Mouse (Mus musculus): ENCODE measurements around the gene Coa7. TPM values are rescaled to one million over a fixed set of nuclear protein-coding genes. Genes with fewer than 3 reads are reported as not detected.
A peak's percentile ranks its signal among the peaks of the same experiment; 100 is the strongest.
"Not testable (repeated sequence)": the region's sequence is repeated elsewhere in the genome, so short reads cannot be mapped to it uniquely, and the experiment has no call there.

Gene Coa7
- polyA plus RNA-seq, 1 experiment: 24.2 TPM

GRCm38 (mm10) chr4:108338811-108339210 is 10.9 kb downstream of the Coa7 start:
- TF ChIP-seq CTCF (IDR thresholded peaks at IDR 0.05; ENCODE audit: borderline replicate concordance, insufficient read depth, low read length): no peak
- no peak for TF ChIP-seq POLR2A (IDR thresholded peaks at IDR 0.05; ENCODE audit: low read depth, low read length)
- H3K4me1 ChIP-seq (ENCODE audit: control insufficient read depth, insufficient read depth, low read length): no peaks in the 10 kb centered on the region
- no peak overlapping the region for H3K27ac ChIP-seq (ENCODE audit: insufficient read depth, low read length)
- no peak overlapping the region for H3K4me3 ChIP-seq (ENCODE audit: insufficient read depth, low read length)

DNA sequence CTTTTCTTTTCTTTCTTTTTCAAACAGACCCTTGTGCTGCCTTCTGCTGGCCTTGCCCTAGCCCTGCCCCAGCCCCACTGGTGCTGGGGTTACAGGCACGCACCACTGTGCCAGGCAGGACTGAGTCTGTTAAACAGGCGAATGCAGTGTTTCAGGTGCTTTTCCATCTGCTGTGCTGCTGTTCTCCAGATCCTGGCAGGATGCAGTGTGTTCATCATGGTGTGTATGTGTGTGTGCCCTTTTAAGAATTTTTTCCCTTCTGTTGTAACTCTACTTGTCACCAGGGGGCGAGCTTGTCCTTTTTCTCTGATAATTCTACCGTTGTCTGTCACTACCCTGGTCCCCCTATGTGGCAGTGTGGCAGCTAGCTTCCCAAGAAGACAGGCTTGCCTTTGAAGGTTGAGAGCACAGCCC is 11.3 kb downstream of the Coa7 start:
- TF ChIP-seq POLR2A (IDR thresholded peaks at IDR 0.05; ENCODE audit: low read depth, low read length): no peak
- TF ChIP-seq CTCF (IDR thresholded peaks at IDR 0.05; ENCODE audit: borderline replicate concordance, insufficient read depth, low read length): no peak
- no peak overlapping the region for H3K4me3 ChIP-seq (ENCODE audit: insufficient read depth, low read length)

GRCm38 (mm10) chr4:108344631-108345083 is 16.7 kb downstream of the Coa7 start:
- Histone ChIP-seq H3K27ac (ENCODE audit: insufficient read depth, low read length) (no peak overlapping the region), H3K4me1 (ENCODE audit: control insufficient read depth, insufficient read depth, low read length) (peaks cover 11% of the 10 kb centered on the region; the same call in 1 of the 2 replicates), H3K4me3 (ENCODE audit: insufficient read depth, low read length) (no peak overlapping the region)
- no peak for TF ChIP-seq CTCF (IDR thresholded peaks at IDR 0.05; ENCODE audit: borderline replicate concordance, insufficient read depth, low read length)
- no peak for TF ChIP-seq POLR2A (IDR thresholded peaks at IDR 0.05; ENCODE audit: low read depth, low read length)

More for the DNA sequence above, 11.3 kb downstream of the Coa7 start:
- Histone ChIP-seq H3K4me1 (ENCODE audit: control insufficient read depth, insufficient read depth, low read length) (no peaks in the 10 kb centered on the region), H3K27ac (ENCODE audit: insufficient read depth, low read length) (no peak overlapping the region)

DNA sequence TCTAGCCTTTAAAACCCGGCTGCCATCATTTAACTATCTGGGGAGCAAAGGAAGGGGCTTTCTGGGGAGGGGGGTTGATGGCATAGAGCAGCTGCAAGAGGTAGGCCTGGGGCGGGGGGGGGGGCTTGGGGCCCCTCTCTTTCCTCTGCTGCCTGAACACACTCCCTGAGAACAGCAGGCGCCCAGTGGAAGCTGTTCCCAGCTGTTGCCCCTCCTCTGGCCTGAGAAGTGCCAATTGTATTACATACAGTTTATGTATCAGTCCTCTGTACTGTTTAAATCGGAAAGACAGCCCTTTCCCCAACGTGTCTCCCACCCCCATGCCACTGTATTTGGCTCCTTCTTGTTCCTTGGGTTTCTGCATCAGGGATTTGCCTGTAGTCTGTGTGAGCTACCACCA is 17.9 kb downstream of the Coa7 start:
- no peak overlapping the region for H3K27ac ChIP-seq (ENCODE audit: insufficient read depth, low read length)
- TF ChIP-seq CTCF (IDR thresholded peaks at IDR 0.05; ENCODE audit: borderline replicate concordance, insufficient read depth, low read length) (no peak), POLR2A (IDR thresholded peaks at IDR 0.05; ENCODE audit: low read depth, low read length) (no peak)
- peaks cover 14% of the 10 kb centered on the region; the same call in 1 of the 2 replicates for H3K4me1 ChIP-seq (ENCODE audit: control insufficient read depth, insufficient read depth, low read length)
- H3K4me3 ChIP-seq (ENCODE audit: insufficient read depth, low read length): no peak overlapping the region

DNA sequence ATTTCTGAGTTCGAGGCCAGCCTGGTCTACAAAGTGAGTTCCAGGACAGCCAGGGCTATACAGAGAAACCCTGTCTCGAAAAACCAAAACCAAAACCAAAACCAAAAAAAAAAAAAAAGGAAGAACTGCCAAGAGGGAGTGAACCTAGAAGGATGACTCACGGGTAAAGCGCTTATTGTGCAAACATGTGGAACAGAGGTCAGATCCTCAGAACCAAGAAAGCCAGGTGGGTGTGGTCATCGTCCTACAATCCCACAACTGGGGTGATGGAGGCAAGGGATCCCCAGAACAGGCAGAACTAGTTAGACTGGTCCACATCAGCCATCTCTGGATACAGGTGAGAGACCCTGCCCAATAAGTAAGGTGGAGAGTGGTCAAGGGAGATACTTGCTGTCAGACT is 19.2 kb downstream of the Coa7 start:
- no peak for TF ChIP-seq CTCF (IDR thresholded peaks at IDR 0.05; ENCODE audit: borderline replicate concordance, insufficient read depth, low read length)
- TF ChIP-seq POLR2A (IDR thresholded peaks at IDR 0.05; ENCODE audit: low read depth, low read length): no peak
- Histone ChIP-seq H3K27ac (ENCODE audit: insufficient read depth, low read length) (no peak overlapping the region), H3K4me1 (ENCODE audit: control insufficient read depth, insufficient read depth, low read length) (peaks cover 14% of the 10 kb centered on the region; the same call in 1 of the 2 replicates), H3K4me3 (ENCODE audit: insufficient read depth, low read length) (no peak overlapping the region)

GRCm38 (mm10) chr4:108348256-108348875 is 20.4 kb downstream of the Coa7 start:
- no peak overlapping the region for H3K27ac ChIP-seq (ENCODE audit: insufficient read depth, low read length)
- no peak overlapping the region for H3K4me3 ChIP-seq (ENCODE audit: insufficient read depth, low read length)
- TF ChIP-seq CTCF (IDR thresholded peaks at IDR 0.05; ENCODE audit: borderline replicate concordance, insufficient read depth, low read length) (no peak), POLR2A (IDR thresholded peaks at IDR 0.05; ENCODE audit: low read depth, low read length) (no peak)
- H3K4me1 ChIP-seq (ENCODE audit: control insufficient read depth, insufficient read depth, low read length): peaks cover 14% of the 10 kb centered on the region; the same call in 1 of the 2 replicates

DNA sequence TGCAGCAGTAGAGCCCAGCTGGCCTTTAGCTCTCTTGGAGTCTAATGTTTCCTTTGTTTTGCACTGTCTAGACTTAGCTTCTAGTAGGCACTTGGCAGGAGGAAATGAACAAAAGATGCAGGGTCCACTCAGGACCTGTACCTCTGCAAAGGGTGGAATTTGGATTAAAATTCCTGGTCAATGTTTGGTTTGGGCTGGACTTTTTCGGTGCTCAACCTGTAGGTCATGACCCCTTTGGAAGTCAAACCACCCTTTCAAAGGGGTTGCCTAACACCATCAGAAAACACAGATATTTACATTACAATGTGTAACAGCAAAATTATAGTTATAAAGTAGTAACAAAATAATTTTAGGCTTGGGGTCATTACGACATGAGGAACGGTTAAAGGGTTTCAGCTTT is 21.1 kb downstream of the Coa7 start:
- Histone ChIP-seq H3K27ac (ENCODE audit: insufficient read depth, low read length) (no peak overlapping the region), H3K4me1 (ENCODE audit: control insufficient read depth, insufficient read depth, low read length) (peaks cover 14% of the 10 kb centered on the region; the same call in 1 of the 2 replicates), H3K4me3 (ENCODE audit: insufficient read depth, low read length) (no peak overlapping the region)
- TF ChIP-seq CTCF (IDR thresholded peaks at IDR 0.05; ENCODE audit: borderline replicate concordance, insufficient read depth, low read length) (no peak), POLR2A (IDR thresholded peaks at IDR 0.05; ENCODE audit: low read depth, low read length) (no peak)

GRCm38 (mm10) chr4:108349836-108350547 is 22.1 kb downstream of the Coa7 start:
- Histone ChIP-seq H3K4me3 (ENCODE audit: insufficient read depth, low read length) (no peak overlapping the region), H3K27ac (ENCODE audit: insufficient read depth, low read length) (no peak overlapping the region), H3K4me1 (ENCODE audit: control insufficient read depth, insufficient read depth, low read length) (peaks cover 14% of the 10 kb centered on the region; the same call in 1 of the 2 replicates)
- TF ChIP-seq CTCF (IDR thresholded peaks at IDR 0.05; ENCODE audit: borderline replicate concordance, insufficient read depth, low read length) (no peak), POLR2A (IDR thresholded peaks at IDR 0.05; ENCODE audit: low read depth, low read length) (no peak)

GRCm38 (mm10) chr4:108350819-108351218 is 22.9 kb downstream of the Coa7 start:
- TF ChIP-seq CTCF (IDR thresholded peaks at IDR 0.05; ENCODE audit: borderline replicate concordance, insufficient read depth, low read length) (no peak), POLR2A (IDR thresholded peaks at IDR 0.05; ENCODE audit: low read depth, low read length) (no peak)
- Histone ChIP-seq H3K4me1 (ENCODE audit: control insufficient read depth, insufficient read depth, low read length) (peaks cover 14% of the 10 kb centered on the region; the same call in 1 of the 2 replicates), H3K27ac (ENCODE audit: insufficient read depth, low read length) (peak overlapping the region; percentile 19; the same call in 1 of the 2 replicates), H3K4me3 (ENCODE audit: insufficient read depth, low read length) (no peak overlapping the region)

DNA sequence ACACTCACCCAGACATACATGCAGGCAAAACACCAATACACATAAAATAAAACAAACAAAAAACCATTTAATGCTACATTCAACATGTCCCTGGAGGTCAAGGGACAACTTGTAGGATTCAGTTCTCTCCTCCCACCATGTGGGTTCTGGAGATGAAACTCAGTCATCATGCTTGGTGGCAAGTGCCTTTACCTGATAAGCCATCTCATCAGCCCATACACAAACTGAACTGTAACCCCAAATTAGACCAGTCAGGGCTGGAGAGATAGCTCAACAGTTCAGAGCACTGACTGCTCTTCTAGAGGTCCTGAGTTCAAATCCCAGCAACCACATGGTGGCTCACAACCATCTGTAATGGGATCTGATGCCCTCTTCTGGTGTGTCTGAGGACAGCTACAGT is 25.7 kb downstream of the Coa7 start:
- not testable (repeated sequence) for H3K4me1 ChIP-seq (ENCODE audit: control insufficient read depth, insufficient read depth, low read length); H3K4me3 ChIP-seq (ENCODE audit: insufficient read depth, low read length); H3K27ac ChIP-seq (ENCODE audit: insufficient read depth, low read length)

Measured in embryonic fibroblast, embryonic 13.5 days (primary cell).